Mouse (Mus musculus) spleen, postnatal 36 days (tissue): ENCODE measurements around the gene Cfap221.
A peak's percentile ranks its signal among the peaks of the same experiment; 100 is the strongest.

Experiments
- DNase-seq, 2 experiments: peaks; one replicate each; pipeline ENCODE4 v3.0.0; 2022; ENCODE audit warnings: low spot score in 2 of 2, mixed read lengths in 1 of 2

Gene Cfap221

DNA sequence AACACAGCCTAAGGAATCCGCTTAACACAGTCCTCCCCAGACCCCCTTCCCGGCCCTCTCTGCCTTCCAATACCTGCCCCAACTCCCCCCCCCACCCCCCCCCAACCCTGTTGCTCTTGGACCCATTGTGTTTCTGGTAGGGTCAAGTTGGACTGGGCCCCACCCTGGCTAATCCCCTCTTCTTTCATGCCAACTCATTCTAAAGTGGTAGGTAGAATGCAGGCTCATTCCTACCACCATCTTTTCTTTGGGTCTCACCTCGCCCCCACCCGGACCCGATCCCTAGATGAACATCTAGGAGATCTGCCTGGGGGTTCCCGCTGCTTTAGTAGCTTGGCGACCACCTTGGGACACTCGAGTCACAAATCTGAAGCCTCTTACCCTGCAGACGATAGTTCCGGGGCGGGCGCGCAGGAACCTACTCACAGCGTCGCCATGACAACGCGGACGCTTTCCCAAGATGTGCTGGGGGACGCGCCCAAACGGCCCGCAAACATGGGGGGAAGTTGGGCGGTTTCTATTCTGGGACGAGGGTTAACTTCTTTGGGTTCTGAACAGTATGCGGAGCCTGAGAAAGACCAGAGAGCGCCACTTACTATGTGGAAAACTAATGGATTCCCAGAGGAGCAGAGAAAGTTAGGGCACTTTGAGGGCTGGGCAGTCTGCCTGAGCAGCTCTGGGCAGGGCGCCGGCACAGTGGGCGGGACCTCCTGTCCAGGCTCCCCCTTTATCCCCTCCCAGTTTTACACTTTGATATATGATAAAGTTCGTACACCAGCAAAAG, at the start of gene Cfap221:
Gene Cfap221 (minus strand): TSS at position 437 of the 784 bp plus-strand sequence.
- DNase-seq: peak; percentile 4 to 10

- DNase-seq: no peak
Observed at GRCm38 (mm10) chr1:120044584-120044983, 47.5 kb upstream of the Cfap221 start.

DNA sequence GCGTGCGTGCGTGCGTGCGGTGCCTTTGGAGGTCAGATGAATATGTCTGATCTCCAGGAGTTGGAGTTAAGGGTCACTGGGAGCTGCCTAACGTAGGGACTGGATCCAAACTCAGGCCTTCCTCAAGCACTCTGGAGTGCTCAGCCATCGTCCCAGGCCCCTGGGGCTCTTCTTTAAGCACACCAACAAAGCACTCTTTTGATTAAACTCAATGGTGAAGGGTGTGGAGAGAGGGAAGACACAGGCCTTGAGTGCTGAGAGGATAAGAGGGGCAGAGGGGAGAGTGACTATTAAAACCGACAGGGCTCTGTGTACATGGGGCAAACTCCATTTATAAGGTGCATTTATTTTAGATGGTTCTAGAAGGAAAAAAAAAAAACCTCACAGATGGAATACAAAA, 45.4 kb upstream of the Cfap221 start:
- no peak for DNase-seq

GRCm38 (mm10) chr1:120038594-120038993, 41.6 kb upstream of the Cfap221 start:
- DNase-seq: no peak

DNA sequence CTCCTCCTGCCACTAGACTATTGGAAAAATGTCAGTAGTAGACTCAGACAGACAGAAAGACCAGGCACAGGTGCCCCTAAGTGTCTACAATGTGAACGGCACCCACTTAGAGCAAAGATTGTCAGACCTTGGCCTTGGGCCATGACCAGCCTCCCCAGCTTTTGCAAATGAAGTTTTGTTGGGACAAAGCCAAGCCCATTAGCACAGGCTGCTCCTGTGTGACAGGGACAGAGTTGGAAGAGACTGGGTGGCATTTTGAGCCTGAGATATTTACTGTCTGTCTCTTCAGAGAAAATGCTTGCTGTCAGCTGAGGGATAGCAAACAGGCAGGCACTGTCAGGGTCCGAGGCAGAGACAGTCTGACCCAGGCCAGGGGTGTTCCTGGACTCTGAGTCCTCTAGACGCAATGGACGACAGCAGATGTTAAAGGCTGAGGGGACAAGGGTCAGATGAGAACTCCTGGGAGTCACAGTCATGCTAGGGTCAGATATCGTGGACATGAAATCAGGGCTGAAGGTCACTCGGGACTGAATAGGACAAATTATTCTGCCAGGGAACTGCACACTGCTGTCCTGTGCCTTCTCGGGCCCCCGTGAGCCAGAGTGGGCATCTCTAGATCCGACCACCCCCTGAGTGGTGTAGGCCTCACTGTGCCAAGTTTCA, 40.1 kb upstream of the Cfap221 start:
- DNase-seq: no peak

DNA sequence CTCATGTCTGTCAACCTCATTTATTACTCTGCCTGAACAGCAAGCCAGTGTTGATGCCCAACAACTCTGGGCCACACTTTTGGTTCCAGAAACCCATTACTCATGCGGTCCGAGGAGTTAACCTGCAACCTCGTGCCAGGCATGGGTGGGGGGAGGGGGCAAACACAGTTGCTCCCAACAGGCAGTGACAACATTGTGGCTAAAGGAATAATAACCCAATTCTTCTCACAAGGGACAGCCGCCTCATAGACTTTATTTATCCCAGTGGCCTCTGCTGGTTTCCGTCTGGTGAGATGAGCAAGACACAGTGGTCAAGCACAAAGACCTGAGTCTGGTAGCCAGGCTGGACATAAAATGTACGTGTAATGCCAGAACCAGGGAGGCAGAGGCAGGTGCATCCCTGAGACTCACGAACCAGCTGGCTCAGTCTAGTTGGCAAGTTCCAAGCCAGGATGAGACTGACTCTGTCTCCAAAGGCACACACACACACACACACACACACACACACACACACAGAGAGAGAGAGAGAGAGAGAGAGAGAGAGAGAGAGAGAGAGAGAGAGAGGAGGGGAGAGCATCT, 38.5 kb upstream of the Cfap221 start:
- no peak for DNase-seq

- no peak for DNase-seq
Observed at GRCm38 (mm10) chr1:120034793-120035192, 37.8 kb upstream of the Cfap221 start.

DNA sequence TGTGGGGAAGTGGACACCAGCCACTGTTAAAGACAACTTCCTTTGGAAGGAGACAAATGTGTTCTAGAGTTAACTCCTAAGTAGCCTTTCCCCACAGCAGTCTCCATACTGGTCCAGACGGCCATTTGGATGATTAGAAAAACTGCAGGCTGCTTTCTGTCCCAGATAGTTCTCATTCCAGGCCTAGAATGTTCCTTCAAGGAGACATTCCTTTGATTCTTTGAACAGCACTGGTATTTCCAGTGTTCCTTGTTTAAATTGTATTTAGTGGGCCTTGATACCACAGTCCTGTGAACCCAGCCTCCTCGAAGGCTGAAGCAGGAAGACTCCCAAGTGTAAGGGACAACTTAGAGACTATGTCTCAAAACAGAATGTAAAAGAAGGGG, 36.4 kb upstream of the Cfap221 start:
- DNase-seq: no peak

DNA sequence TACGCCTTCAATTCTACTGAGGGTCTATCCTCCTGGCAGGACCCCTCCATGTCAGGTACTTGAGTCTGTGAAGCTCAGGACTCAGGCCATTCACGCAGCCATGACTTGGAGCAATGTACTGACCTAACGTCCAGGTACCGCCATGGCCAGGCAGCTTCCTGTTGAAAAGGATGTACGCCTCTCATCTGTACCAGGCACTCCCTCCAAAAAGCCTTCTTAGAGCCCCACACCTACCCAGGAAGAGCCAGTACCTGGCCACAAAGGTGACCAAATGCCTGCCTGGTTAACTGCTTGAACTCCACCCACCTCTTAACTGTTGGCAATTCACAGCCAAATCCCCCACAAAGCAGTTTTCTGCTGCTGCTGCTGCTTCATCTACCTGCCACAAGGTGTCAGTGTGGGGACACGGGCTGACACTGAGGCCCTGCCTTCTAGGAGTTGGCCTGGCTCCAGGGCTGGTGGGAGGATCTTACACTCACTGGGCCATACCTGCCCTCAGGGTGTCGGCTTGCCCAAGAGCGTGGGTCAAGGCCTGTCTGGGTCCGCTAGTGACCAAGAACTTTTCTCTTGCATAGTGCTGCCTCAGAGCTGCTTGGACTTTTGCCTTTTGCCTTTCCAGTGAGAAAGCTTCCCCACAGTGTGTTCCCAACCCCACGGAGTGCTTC, 35.9 kb upstream of the Cfap221 start:
- peak; percentile 38 to 47 for DNase-seq

DNA sequence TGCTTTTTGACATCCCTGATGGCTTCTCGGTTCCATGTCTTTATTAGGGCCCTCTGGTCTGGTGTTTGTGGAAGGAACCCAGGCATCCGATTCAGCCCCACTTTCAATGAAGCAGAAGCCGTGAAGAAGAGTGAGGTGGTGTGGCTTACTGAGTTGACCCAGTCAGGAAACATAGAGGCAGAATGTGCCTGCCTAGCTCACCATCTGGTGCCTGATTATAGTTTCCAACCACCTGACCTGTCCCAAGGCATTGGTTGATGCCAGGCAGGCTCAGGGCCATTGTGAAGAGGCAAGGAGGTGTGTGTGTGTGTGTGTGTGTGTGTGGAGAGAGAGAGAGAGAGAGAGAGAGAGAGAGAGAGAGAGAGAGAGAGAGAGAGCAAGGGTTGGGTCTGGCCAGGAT, 33.4 kb upstream of the Cfap221 start:
- no peak for DNase-seq

DNA sequence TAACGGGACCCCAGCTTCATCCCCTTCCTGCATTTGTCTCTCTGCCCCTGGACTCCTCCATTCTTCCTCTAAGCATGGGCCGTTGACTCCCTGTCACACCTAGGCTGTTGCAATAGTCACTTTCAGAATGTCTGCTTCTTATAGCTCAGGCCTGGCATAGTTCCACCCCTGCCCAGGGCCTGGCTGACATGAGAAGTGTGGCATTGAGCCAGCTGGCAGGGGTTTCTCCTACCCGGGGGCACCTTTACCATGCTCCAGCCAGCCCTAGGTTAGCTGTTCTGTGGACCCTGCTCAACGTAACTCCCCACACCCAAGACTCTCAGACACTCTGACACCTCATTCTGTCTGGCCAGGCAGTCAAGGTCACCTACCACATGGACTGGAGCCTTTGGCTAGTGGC, 30.7 kb upstream of the Cfap221 start:
- DNase-seq: no peak

GRCm38 (mm10) chr1:120025050-120025439, 28.0 kb upstream of the Cfap221 start:
- DNase-seq: no peak

DNA sequence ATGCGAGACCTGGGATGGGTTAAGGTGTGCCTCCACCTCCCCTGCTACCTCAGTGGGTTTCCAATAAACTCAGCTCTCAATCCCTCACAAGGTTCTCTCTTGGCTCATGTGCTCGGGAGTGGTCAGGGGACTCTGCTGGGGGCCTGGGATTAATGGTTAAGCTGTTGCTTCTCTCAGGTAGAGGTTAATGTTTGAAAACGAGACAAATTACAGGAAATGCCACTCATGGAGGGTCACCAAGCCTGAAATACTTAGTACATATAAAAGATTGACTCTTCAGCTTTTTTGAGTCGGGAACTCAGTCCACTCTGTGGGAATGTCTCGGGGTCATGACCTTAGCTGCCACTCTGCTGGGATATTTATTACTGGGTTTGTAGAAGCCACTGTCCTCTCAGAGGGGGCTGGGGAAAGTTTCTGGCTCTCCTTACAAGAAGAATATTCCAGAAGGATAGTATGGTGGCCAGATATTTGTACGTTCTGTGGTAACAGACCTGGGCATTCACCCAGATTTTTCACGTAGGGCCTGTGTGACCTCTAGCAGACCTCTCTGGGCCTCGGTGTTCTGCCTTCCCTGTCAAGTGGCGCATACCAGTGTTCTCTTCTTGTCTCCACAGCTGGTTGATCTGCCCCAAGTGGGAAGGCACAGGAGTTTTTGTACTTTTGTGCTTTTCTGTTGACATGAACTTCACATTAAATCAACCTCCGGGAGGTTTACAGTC, 27.5 kb upstream of the Cfap221 start:
- no peak for DNase-seq

DNA sequence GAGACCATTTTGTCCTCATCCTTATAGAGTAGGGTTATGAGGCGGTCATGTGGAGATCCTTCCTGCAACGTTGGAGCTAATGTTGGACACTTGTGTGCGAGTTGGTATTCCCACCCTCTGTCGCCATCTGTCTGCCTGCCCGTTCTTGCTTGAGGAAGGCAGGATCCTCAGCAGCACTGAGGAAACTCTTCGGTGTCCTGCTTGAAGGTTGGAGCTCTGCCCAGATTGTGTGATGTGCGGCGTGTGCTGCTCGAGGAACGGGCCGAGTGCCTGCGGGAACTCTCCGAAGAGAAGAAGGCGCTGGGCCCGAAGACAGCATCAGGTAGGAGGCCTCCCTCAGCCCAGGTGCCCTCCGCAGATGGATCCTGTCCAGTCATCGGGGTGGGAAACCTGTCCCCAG, 24.9 kb upstream of the Cfap221 start:
- DNase-seq: no peak

DNA sequence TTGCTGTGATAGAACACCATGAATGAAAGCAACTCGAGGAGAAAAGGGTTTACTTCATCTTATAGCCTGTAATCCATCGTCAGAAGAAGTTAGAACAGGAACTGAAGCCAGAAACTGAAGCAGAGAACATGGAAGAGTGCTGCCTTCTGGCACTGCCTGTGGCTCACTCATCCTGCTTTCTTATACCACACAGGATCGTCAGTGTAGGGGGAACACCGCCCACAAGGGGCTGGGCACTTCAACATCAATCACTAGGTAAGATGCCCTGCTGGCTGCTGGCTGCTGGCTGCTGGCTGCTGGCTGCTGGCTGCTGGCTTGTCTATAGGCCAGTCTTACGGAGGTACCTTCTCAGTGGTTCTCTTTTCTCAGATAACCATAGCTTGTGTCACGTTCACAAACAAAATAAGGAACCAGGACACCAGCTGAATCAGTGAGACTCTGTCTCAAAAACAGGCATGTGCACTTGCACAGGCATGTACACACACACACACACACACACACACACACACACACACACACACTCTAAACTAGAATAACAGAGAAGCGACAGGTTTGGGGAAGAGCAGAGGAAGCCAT, 23.4 kb upstream of the Cfap221 start:
- DNase-seq: no peak

DNA sequence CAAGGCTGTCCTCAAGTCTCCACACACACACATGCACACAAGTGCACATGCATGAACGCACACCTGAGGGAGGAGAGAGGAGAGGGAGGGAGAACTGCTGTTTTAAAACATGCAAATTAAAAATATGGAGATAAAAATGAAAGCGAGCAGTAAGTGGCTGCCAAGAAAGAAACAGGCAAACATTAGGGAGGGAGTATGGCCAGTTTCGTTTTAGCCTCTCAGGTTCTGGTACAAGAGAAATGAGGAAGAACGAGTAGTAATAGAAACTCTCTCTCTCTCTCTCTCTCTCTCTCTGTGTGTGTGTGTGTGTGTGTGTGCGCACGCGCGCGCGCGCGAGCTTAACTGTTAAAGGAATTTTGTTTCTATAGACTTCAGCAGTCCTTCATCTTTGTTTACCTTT, 22.4 kb upstream of the Cfap221 start:
- peak in 1 of 2 experiments; percentile 4 for DNase-seq

- DNase-seq: no peak
Observed at GRCm38 (mm10) chr1:120018900-120019299, 21.9 kb upstream of the Cfap221 start.

- no peak for DNase-seq
Observed at GRCm38 (mm10) chr1:120016240-120016639, 19.2 kb upstream of the Cfap221 start.

GRCm38 (mm10) chr1:120013111-120013510, 16.1 kb upstream of the Cfap221 start:
- peak; percentile 24 to 36 for DNase-seq

GRCm38 (mm10) chr1:120012638-120013037, 15.6 kb upstream of the Cfap221 start:
- DNase-seq: no peak

DNA sequence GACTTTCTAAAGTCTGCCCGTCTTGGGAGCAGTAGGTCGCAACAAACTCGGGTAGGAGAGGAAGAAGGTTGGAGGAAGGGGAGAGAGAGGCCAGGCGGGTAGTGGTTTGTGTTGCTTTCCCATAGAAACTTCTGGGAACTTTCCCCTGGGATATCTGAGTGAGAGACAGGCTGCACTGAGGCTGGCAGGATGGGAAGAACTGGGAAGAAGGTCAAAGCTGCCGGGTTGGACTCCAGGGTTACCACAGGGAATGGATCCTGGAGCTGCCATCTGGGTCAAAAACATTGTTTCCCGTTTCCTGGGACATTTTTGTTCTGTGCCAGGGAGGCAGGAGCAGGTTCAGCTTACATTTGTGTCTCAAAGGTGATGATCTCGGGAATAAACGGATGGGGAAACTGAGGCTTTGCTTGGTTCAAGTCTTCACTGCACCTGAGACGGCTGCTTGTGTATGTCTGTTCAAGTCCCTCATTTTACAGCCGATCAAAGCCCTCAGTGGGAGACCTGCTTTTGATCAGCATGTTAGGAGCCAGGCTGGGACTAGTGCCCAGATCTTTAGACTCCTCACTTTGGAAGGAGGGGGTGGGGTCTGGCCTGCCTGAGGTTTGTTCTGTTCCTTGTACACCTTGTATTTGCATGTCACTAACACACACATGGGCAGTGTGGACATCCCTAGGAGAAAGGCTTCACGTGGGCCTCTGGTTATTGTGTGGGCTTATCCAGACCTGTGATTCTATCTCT, 11.0 kb upstream of the Cfap221 start:
- DNase-seq: no peak
